Mouse (Mus musculus) heart, adult 18-20 months (tissue): ENCODE results near the gene Rin2. TPM values are rescaled to one million over a fixed set of nuclear protein-coding genes. Genes with fewer than 3 reads are reported as not detected.

ENCODE experiments used
- DNase-seq, 2 experiments: peaks; one replicate each; pipeline ENCODE4 v3.0.0; 2021 to 2022; ENCODE audit warnings: mixed read lengths in 1 of 2
- total RNA-seq, 2 experiments: library from RNA; stranded (reverse); gene quantifications; 2 replicates each; pipeline ENCODE4 v1.2.3; 2021

Rin2 gene
- total RNA-seq, 2 experiments from 2014 or later, result 17.5 to 18.5 TPM

DNA sequence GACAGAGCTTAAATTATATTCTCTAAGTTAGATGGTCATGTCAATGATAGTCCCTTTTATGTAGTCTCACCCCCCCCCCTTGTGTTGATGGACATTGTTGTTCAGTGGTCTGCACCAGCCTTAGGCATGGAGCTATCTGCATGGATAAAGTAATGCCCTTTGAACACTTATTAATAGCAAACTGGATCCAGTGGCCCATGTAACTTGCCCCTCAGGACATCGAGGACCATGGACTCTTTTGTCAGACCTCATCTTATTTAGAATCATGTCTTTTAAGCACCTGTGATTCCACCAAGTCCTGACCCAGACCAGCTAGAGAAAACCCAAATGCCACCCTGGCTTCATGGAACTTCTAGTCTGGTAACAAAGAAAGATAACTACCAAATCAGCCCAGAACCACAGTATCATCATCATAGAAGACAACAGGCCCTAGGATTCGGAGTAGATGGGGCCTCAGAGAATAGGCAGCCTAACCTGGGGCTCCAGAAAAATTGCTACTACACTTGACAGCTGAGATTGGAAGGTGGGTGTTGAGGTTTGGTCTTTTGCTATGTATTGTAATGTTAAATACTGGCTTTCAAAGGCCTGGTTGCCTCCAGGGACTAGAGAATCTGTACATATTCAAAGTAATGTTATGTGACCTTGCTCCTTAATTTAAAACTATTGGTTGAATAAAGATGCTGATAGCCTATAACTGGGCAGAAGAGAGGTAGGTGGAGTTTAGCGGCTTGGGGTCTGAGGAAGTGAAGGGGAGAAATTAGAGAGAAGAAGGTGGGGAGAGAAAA is 113.7 kb downstream of the Rin2 start:
- no peak for DNase-seq

DNA sequence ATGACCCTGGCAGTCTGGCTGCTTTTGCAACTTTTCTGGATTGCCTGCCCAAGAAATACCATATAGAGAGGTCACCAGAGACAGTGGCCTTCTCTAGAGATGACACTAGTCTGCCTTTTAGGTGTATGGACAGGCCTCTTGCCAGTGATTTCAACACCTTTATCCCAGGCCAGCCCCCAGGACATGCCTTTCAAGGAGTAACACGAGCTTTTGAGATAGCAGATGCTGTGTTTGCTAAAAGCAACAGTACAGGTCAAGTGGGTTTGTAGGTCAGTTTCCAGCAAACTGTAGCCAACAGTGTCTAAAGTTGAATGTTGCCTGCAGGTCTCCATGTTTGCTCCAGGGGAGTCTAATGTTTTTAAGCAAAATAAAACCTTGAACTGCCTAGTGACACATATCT is 118.7 kb downstream of the Rin2 start:
- DNase-seq, result no peak

GRCm38 (mm10) chr2:145794318-145794954 is 119.4 kb downstream of the Rin2 start:
- peak; percentile 73 to 84 for DNase-seq

DNA sequence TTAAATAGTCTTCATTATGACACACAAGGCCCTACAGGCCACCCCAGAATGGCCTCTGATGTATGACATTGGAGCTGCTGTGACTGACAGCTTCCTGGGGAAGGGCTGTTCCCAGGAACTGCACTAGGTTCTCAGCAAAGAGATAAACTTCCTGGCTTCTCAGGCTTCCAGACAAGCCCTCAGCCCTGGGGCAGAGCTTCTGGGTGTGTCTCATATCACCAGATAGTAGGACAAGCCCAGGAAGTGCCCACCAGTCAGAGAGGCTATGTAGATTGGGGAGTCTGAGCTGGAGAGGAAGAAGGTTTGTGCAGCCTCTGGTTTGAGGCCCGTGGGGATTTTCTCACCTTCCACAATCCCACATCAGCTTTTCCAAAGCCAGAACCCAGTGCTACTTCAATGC is 122.8 kb downstream of the Rin2 start:
- peak in 1 of 2 experiments; percentile 33 for DNase-seq

DNA sequence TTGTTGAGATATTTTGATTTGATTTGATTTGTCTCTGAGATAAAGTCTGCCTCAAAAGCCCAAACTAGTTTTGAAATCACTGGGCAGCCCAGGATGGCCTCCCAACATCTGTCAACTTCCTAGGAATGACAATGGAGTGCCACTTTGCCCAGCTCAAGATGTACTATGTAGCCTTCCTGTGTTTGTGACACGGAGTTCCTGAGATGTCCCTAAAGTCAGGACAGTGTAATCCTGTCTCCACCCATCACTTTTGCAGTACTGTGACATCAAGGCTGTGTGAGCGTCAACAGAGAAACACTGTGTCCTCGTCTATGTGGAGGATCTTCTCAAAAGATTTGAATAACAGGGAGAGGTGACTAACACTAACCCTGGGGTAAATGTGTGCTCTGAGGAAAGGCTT is 123.9 kb downstream of the Rin2 start:
- DNase-seq, result no peak

DNA sequence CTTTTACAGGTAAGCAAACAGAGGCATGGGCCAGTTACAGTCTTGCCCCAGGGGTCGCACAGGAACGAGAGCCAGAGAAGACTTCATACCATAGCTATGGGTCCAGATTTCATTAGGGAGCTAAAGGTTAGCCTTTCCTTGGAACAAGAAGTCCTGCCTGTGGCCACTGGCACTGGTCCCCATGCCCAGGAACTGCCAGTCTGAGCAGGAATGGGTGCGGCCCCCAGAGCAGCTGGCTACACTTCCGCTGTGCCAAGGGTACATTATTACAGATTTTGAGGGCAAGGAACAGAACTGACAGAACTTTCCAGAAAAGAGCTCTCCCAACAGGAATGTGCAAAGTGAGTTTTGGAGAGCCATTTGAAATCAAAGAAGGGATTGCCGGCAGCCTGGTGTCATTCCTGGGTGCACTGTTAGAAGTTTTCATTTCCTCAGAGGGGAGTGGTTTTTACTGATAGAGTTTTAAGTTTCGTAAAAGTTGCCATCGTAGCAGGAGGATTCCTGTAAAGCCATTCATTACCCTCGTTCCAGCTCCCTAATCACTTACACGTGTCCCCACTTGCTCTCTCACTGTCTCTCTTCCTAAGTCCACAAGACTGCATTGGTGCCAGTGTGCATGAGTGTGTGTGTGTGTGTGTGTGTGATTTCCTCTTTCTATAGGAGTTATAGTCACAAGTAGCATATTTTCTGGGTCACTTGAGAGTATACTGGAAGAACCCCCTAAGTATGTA is 126.5 kb downstream of the Rin2 start:
- peak in 1 of 2 experiments; percentile 52 for DNase-seq

- DNase-seq, result no peak
Observed at GRCm38 (mm10) chr2:145802626-145803025, 127.6 kb downstream of the Rin2 start.

DNA sequence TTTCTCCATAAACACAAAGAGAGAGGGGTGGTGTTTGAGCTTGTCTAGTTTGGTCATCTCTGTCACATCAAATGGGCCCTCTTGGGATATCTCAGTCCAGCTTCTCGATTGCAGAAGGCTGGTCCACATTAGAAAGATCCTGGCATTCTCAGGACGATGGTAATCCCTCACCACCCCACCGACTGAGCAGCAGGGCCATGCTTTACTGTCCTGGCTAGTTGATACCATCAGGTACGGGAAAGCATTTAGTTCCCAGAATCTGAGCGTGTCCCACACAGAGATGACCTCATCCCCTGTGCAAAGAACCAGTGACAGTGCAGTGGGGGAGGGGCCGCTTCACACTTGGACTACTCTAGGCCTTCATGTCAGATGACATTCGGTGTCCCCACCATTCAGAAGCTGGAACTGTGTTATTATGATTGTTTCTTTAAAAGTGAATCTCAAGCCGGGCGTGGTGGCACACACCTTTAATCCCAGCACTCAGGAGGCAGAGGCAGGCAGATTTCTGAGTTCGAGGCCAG is 128.9 kb downstream of the Rin2 start:
- no peak for DNase-seq

- no peak for DNase-seq
Observed at GRCm38 (mm10) chr2:145804524-145804923, 129.5 kb downstream of the Rin2 start.

- no peak for DNase-seq
Observed at GRCm38 (mm10) chr2:145807276-145807675, 132.3 kb downstream of the Rin2 start.

GRCm38 (mm10) chr2:145808251-145808650 is 133.2 kb downstream of the Rin2 start:
- DNase-seq, result no peak

DNA sequence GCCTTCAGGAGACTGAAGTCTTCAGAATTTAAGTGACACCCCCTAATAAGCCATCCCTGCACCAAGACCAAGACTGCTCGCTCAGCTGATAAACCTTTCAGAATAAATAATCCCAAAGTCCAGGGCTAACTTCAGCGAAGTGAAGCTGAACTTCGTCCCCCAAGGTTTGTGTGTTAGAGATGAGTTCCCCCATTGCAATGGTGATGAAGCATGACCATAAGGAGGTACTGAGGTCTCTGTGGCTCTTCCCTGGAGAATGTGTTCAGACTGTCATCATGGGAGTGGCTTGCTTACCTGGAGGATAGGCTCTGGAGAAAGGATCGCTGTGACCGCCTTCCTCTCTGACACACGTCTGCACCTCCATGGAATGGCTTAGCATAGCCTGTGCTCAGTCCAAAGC is 133.7 kb downstream of the Rin2 start:
- no peak for DNase-seq

DNA sequence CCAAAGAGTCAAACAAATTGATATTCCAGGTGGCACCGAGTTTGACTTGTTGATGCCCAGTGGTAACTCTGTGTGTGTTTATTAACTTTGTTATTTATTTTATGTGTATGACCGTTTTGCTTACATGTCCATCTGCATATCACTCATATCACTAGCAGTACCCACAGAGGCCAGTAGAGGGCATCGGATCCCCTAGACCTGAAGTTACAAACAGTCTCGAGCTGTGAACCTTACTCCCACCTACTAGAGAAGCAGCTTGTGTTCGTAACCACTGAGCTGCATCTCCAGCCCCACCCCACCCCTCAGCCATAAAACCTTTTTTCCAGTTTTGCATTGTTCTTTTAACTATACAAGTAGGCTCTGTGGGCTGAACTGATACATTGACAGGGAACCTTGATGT is 135.7 kb downstream of the Rin2 start:
- DNase-seq, result no peak

DNA sequence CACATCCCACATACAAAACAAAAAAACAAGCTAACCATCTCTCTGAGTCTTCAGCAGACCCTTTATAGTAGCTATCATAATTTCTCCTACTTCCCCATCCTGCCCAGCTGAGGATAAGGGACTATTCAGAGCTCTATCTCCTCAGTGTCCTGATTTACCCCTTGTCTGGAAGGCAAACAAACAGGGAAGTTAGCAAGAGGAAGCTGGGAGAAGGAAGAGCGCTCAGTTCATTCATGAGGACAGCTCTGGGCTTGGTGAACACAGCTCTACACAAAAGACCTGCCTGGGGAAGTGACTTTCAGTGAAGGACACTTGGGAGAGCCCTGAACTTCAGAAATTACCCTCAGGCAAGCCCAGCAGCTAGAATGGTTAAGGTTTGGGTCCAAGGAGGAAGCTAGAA is 137.8 kb downstream of the Rin2 start:
- DNase-seq, result peak in 1 of 2 experiments; percentile 51

DNA sequence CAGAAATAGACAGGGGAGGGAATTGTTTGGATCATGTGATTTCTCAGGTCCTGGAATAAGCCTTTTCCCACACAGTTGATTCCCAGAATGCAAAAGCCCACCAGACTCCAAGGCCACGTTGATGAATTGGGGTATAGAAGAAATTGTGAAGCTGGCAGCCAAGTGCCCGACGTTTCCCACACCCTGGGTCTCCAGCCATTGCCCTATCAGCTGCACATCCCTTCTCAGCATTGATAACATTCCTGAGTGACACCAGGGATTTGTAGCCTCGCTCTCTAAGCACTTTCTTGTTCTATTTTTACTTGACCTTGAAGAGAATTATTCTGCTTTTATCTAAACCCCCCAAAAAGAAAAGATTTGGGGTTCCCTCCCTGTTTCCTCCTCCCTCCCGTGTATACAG is 142.2 kb downstream of the Rin2 start:
- DNase-seq, result no peak

DNA sequence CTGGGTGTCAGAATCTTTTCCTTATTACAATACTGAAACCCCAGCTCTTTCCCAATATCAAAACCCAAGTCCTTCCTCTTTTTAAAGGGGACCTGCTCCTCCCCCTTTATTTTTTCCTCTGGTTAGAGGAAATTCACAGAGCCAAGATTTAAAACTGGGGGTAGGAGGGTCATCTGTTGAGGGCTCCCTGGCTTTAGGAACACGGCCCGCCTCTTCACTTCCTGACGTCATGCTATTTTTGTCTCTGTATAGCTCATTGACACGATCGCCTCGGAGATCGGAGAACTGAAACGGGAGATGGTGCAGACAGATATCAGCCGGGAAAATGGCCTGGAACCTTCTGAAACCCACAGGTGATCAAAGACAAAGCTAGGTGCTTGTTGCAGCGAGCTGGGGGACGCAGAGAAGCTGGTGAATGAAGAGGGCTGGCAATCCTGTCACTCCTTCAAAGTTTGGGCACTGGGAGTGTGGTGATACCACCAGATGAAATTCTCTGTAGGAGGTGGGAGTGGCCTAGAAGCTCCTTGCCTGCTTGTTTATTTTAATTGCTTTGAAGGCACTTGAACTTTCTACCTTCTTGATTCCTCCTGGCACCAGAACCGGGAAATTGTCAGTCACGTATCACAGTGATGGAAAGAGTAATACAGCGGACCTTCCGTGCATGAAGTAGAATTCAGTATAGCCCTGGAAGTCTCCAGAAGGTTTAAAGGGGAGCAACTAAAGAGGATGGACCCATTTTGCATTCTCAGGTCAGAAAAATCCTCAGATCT is 147.2 kb downstream of the Rin2 start:
- DNase-seq, result peak; percentile 57 to 87

GRCm38 (mm10) chr2:145822783-145823729 is 148.0 kb downstream of the Rin2 start:
- peak in 1 of 2 experiments; percentile 11 for DNase-seq

- no peak for DNase-seq
Observed at GRCm38 (mm10) chr2:145824749-145825148, 149.7 kb downstream of the Rin2 start.

- no peak for DNase-seq
Observed at GRCm38 (mm10) chr2:145825221-145825620, 150.2 kb downstream of the Rin2 start.

DNA sequence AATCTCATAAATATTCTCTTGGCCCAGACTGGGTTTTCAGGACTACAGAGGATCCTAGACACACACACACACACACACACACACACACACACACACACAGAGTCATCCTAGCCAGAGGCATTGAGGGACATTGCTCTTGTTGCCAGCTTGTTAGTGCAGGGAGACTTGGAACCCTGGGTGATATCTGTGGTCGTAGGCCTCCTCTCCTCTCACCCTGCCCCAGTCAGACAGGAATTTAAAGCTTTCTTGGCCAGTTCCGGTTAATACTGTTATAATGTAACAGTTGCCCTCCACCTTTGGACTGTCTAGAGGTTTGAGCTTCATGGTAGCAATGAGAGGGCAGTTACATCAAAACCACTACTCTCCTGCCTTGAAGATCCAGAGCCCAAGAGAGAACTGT is 152.9 kb downstream of the Rin2 start:
- DNase-seq, result no peak

- no peak for DNase-seq
Observed at GRCm38 (mm10) chr2:145828603-145829002, 153.6 kb downstream of the Rin2 start.
